Mouse (Mus musculus) small intestine, adult 2 months (tissue): ENCODE measurements at regions not wholly inside any gene's neighbourhood (a gene's known extent, or its start where the extent isn't known, plus 50 kb on each side); places are given as distances from the start of the nearest gene placed in this dataset.
"Not testable (repeated sequence)": the region's sequence is repeated elsewhere in the genome, so short reads cannot be mapped to it uniquely, and the experiment has no call there.

Experiments
- H3K27ac ChIP-seq: fragments of 200-500 bp; 2 replicates; pipeline ENCODE4 v1.5.1; 2012; ENCODE audit warnings: low read depth, low read length, control low read depth, inconsistent platforms; ENCODE audit not compliant: insufficient read depth
- H3K27me3 ChIP-seq: fragments of 200-500 bp; 2 replicates; pipeline ENCODE4 v1.6.1; 2012; ENCODE audit warnings: mild to moderate bottlenecking, moderate library complexity, low read length, inconsistent platforms; ENCODE audit not compliant: control insufficient read depth, insufficient read depth
- H3K36me3 ChIP-seq: fragments of 200-500 bp; 2 replicates; pipeline ENCODE4 v1.6.1; 2012; ENCODE audit warnings: mild to moderate bottlenecking, low read length, control low read depth, inconsistent platforms; ENCODE audit not compliant: control insufficient read depth, insufficient read depth
- H3K4me1 ChIP-seq: fragments of 200-500 bp; 2 replicates; pipeline ENCODE4 v1.6.1; 2012; ENCODE audit warnings: low read length, inconsistent platforms, mixed read lengths; ENCODE audit not compliant: control insufficient read depth, insufficient read depth, insufficient read length
- H3K4me3 ChIP-seq: fragments of 200-500 bp; 2 replicates; pipeline ENCODE4 v1.5.1; 2012; ENCODE audit warnings: low read depth, mild to moderate bottlenecking, control low read depth, inconsistent platforms, low read length, moderate library complexity
- CTCF ChIP-seq: fragments of 200-500 bp; IDR thresholded peaks from 2 replicates; pipeline ENCODE4 v1.5.1; 2012; ENCODE audit warnings: low read depth, mild to moderate bottlenecking, control low read depth, inconsistent platforms, low read length, moderate library complexity, mixed read lengths; ENCODE audit not compliant: insufficient replicate concordance, insufficient read length; ENCODE audit errors: extremely low read depth
- POLR2A ChIP-seq: fragments of 200-500 bp; IDR thresholded peaks from 2 replicates; pipeline ENCODE4 v1.6.1; 2012; ENCODE audit warnings: low read depth, mild to moderate bottlenecking, control low read depth, inconsistent platforms, low read length, moderate library complexity
- WGBS: fragments of 180-500 bp; shearing (Covaris S2); methylation state at CpG from one replicate; pipeline ENCODE4 v1.1.7; 2018; 5-methylcytosine and 5-hydroxymethylcytosine counted together

DNA sequence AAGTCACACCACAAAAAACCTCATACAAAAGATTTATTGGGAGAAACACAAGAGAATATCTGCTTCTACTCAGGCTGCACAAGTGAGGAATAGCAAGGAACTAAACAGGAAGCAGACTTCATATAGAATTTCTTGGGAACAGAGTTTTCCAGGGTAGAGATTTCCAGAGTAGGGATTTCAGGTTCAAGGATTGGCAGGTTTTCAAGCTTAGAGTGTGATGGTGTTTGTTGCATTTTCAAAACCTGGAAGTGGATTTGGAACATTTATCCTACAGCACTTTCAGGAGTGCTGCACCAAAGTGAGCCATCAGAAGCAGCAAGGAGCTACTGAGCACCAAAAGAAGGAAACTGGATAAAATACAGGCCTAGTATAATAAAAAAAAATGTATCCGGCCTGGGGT is 152.7 kb downstream of the Teddm3 start:
- Histone ChIP-seq H3K27ac (no peak overlapping the region), H3K36me3 (no peaks in the 10 kb centered on the region), H3K4me3 (no peak overlapping the region), H3K4me1 (no peaks in the 10 kb centered on the region), H3K27me3 (no peaks in the 10 kb centered on the region)
- WGBS = 92% methylated on average over 1 of the region's 1 CpGs
- TF ChIP-seq POLR2A (no peak), CTCF (no peak)

DNA sequence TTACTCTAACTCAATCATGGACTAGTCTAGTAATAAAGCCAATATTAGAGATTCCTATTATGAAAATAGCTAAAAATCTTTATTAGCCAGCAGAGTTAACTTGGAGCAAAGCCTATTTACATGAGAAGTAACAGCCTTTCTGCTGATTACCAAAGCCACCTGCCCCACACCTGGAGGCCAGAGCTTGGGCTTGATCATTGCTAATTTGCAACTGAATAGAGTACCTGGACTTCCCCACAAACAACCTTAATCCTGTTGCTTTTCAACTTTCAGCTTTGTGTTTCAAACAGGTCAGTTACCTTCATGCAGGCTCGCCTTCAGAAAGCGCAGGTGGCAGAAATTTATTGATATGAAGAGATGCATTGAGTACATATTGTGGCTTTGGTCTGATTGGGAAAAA is 163.3 kb downstream of the Teddm3 start:
- no peaks in the 10 kb centered on the region for H3K27me3 ChIP-seq
- H3K4me3 ChIP-seq = no peak overlapping the region
- no peaks in the 10 kb centered on the region for H3K4me1 ChIP-seq
- no peak overlapping the region for H3K27ac ChIP-seq
- 84% methylated on average over 2 of the region's 2 CpGs for WGBS
- H3K36me3 ChIP-seq = no peaks in the 10 kb centered on the region
- no peak for TF ChIP-seq POLR2A
- TF ChIP-seq CTCF = no peak

DNA sequence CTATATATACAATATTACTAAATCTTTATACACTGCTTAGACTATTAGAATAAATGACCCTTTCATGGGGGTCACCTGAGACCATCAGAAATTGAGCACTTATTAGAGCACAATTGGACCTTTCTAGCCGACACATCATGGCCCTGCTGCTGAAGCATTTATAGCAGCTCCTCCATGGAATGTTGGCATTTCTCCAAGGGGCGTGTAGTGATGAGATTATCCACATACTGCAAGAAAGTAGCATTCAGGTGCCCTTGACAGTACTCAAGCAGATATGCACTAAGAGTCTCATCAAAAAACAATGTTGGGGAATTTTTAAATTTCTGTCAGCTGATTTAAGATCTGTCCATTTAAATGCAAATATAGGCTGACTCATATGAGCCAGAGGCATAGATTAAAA is 178.4 kb downstream of the Teddm3 start:
- 15% methylated on average over 2 of the region's 2 CpGs for WGBS
- Histone ChIP-seq H3K27me3 (no peaks in the 10 kb centered on the region), H3K4me3 (no peak overlapping the region), H3K4me1 (no peaks in the 10 kb centered on the region), H3K27ac (no peak overlapping the region), H3K36me3 (no peaks in the 10 kb centered on the region)
- no peak for TF ChIP-seq POLR2A
- no peak for TF ChIP-seq CTCF

DNA sequence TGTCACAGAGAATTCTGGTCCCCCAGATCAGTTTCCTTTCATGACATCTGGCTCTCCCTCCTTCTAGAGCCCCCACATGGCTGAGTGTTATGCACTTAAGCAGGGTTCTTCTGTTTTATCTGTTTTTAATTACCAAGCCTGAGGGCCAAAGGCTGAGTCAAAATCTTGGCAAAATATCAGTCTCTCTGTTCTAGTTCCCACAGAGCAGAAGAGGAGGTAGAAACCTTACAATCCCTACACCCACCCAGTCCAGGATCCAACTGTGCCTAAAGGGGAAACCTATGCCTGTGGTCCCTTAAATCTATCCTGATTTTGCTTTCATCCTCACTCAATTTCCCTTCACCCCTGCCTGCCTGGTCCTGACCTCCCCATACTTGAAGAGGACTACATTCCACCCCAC is 181.4 kb downstream of the Teddm3 start:
- H3K27ac ChIP-seq = no peak overlapping the region
- no peak overlapping the region for H3K4me3 ChIP-seq
- no peaks in the 10 kb centered on the region for H3K36me3 ChIP-seq
- no peaks in the 10 kb centered on the region for H3K4me1 ChIP-seq
- H3K27me3 ChIP-seq = no peaks in the 10 kb centered on the region
- TF ChIP-seq CTCF (no peak), POLR2A (no peak)

DNA sequence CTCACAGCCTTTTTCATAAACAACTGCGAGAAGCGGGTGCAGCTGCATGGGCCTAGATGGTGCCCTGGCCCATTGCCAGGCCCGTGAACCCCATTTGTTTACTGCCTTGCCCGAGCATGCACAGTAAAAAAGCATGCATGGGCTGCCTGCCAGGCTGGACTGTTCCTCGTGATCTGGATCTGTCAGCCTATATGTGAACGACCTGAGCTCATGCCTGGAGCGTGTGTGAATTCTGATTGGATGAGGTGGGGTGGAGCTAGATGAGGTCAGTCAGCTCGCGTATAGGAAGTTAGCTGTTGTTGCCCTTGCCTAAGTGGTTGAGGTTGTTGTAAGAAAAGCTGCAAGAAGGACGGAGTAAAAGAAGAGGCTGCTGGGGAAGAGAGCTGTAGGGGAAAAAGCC is 194.9 kb downstream of the Teddm3 start:
- no peaks in the 10 kb centered on the region for H3K27me3 ChIP-seq
- no peak for TF ChIP-seq CTCF
- no peak for TF ChIP-seq POLR2A
- peak overlapping the region; percentile 66; the same call in 1 of the 2 replicates for H3K27ac ChIP-seq
- no peak overlapping the region for H3K4me3 ChIP-seq
- 9% methylated on average over 10 of the region's 10 CpGs for WGBS
- H3K4me1 ChIP-seq = peaks cover 3% of the 10 kb centered on the region; the same call in 1 of the 2 replicates
- H3K36me3 ChIP-seq = no peaks in the 10 kb centered on the region

DNA sequence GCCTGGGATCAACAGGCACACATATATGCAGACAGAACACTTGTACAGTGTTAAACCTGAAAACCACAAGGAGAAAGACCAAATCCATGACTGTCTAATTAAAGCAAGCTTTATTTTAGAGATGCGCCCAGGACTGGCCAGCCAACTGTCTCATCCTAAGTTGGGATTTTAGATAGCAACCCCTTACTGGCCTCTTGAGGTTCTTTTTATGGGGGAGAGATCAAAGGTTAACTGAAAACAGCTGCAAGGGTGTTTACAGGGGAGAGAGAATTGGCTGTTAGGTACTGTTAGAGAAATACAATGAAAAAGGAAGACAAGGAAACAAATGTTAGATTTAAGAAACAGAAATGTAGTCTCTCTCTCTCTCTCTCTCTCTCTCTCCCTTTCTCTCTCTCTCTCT is 202.4 kb upstream of the Thpo start:
- no peaks in the 10 kb centered on the region for H3K4me1 ChIP-seq
- peaks cover 9% of the 10 kb centered on the region for H3K27me3 ChIP-seq
- no peak for TF ChIP-seq POLR2A
- no peak for TF ChIP-seq CTCF
- H3K36me3 ChIP-seq = no peaks in the 10 kb centered on the region
- 79% methylated on average over 1 of the region's 1 CpGs for WGBS
- no peak overlapping the region for H3K27ac ChIP-seq
- no peak overlapping the region for H3K4me3 ChIP-seq

DNA sequence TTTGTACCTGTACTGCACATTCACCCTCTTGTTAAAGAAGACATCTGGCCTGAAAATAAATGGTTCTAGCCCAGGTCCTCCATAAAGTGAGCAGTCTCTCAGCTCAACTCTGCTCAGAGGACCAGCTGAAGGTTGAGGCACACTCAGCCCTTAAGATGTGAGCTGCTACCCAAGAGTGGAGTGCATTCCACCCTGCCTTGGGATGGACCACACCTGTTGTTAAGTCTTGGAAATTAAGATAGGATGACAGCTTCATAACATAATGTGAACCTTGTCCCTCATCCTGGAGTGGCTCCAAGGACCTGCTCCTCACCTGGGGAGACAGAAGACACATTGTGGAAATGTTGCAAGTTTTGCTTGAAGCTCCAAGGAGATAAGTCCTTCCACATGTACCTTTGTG is 200.5 kb upstream of the Thpo start:
- not testable (repeated sequence) for H3K36me3 ChIP-seq, H3K27ac ChIP-seq, H3K4me3 ChIP-seq, H3K4me1 ChIP-seq, H3K27me3 ChIP-seq

DNA sequence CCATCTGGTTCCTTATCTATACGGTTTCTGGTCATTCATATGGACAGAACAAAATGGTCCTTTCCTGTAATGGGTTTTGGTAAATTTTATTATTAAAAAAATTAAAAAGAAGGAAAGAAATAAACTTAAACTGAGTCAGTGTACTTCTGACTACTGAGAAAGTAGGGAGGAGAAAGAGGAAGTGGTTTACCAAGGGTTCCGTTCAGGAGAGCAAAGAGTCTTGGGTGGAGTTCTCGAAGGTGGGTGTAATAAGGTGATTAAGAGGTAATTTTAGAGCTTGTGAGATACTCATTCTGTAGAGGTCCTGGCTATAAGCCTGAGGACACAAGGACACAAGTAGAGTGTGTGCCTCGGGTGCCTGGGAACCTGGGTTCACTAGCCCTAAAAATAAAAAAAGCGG is 195.7 kb upstream of the Thpo start:
- H3K4me1 ChIP-seq, H3K36me3 ChIP-seq, H3K4me3 ChIP-seq, H3K27me3 ChIP-seq, H3K27ac ChIP-seq: not testable (repeated sequence)
- WGBS = 37% methylated on average over 5 of the region's 5 CpGs

DNA sequence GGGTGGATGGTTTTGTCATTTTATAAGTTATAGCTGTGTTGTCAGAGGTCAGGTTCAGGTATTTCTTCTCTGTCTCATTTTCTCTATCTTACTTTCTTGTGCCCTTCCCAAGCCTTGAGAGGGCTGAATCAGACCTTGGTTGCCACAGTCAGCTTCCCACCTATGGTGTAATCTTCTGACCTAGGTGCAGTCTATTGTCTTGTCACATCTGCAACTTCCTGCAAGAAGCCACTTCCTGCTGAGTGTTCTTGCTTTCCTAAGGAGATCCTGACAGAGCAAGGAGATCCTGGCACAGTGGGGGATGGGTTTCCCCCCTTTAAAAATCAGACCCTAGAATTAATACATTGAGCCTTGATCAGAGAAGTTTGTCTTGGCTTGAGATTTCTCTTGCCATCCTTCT is 191.5 kb upstream of the Thpo start:
- H3K4me3 ChIP-seq, H3K36me3 ChIP-seq, H3K27ac ChIP-seq, H3K4me1 ChIP-seq, H3K27me3 ChIP-seq: not testable (repeated sequence)

DNA sequence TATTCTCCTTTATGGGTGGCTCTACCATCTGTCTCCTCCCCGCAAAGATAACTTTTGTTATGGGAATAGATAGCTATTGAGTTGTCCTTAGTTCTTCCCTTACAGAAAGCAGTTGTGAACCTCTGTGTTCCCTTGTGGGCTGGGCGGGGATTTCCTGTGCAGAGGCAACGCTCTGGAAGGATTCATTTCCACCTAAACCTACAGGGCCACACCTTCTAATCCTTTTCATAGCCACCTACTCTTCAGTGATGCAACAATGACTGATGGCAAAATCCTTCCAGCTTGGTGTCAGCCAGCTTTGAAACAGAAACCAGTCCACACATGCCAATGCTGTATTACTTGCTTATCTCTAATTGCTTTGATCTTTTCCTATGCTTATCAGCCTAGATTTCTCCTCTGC is 176.6 kb upstream of the Thpo start:
- not testable (repeated sequence) for H3K36me3 ChIP-seq, H3K4me3 ChIP-seq, H3K27ac ChIP-seq, H3K27me3 ChIP-seq, H3K4me1 ChIP-seq
- WGBS = 34% methylated on average over 3 of the region's 3 CpGs
